Mouse (Mus musculus): Measurements from ENCODE around the gene Tepsin. TPM values are rescaled to one million over a fixed set of nuclear protein-coding genes. Genes with fewer than 3 reads are reported as not detected.
A peak's percentile ranks its signal among the peaks of the same experiment; 100 is the strongest.

Gene Tepsin
- polyA plus RNA-seq, 1 experiment from 2014 or later, result 22.0 TPM

GRCm38 (mm10) chr11:120071731-120072320 is 26.7 kb downstream of the Tepsin start:
- H3K4me1 ChIP-seq, result peaks cover 18% of the 10 kb centered on the region
- H3K27ac ChIP-seq, result no peak overlapping the region
- H3K9ac ChIP-seq, result no peak overlapping the region
- H3K27me3 ChIP-seq, result peaks cover 5% of the 10 kb centered on the region
- no peak for ATAC-seq (ENCODE audit: low FRiP score)
- H3K4me2 ChIP-seq (replicated peaks), result no peak overlapping the region
- peaks cover 84% of the 10 kb centered on the region for H3K36me3 ChIP-seq
- WGBS, result 83% methylated on average over 7 of the region's 7 CpGs
- no peaks in the 10 kb centered on the region for H3K9me3 ChIP-seq (replicated peaks)
- no peak overlapping the region for H3K4me3 ChIP-seq

GRCm38 (mm10) chr11:120071065-120071464 is 27.5 kb downstream of the Tepsin start:
- no peak overlapping the region for H3K4me2 ChIP-seq (replicated peaks)
- H3K27ac ChIP-seq, result no peak overlapping the region
- peaks cover 84% of the 10 kb centered on the region for H3K36me3 ChIP-seq
- peaks cover 5% of the 10 kb centered on the region for H3K27me3 ChIP-seq
- H3K4me1 ChIP-seq, result peaks cover 18% of the 10 kb centered on the region
- H3K9me3 ChIP-seq (replicated peaks), result no peaks in the 10 kb centered on the region
- H3K4me3 ChIP-seq, result no peak overlapping the region
- H3K9ac ChIP-seq, result no peak overlapping the region
- ATAC-seq (ENCODE audit: low FRiP score), result no peak
- WGBS, result 24% methylated on average over 12 of the region's 12 CpGs

- no peaks in the 10 kb centered on the region for H3K9me3 ChIP-seq (replicated peaks)
- H3K4me2 ChIP-seq (replicated peaks), result no peak overlapping the region
- no peak overlapping the region for H3K27ac ChIP-seq
- no peak overlapping the region for H3K4me3 ChIP-seq
- H3K27me3 ChIP-seq, result peaks cover 5% of the 10 kb centered on the region
- H3K4me1 ChIP-seq, result peaks cover 18% of the 10 kb centered on the region
- 82% methylated on average over 22 of the region's 27 CpGs for WGBS
- ATAC-seq (ENCODE audit: low FRiP score), result no peak
- no peak overlapping the region for H3K9ac ChIP-seq
- peaks cover 84% of the 10 kb centered on the region for H3K36me3 ChIP-seq
These were observed 28.1 kb downstream of the Tepsin start for GRCm38 (mm10) chr11:120070286-120070930.

- Histone ChIP-seq H3K27me3 (peaks cover 5% of the 10 kb centered on the region), H3K4me2 (replicated peaks) (no peak overlapping the region), H3K36me3 (peaks cover 94% of the 10 kb centered on the region), H3K4me3 (no peak overlapping the region), H3K9ac (no peak overlapping the region), H3K9me3 (replicated peaks) (no peaks in the 10 kb centered on the region), H3K4me1 (peaks cover 17% of the 10 kb centered on the region), H3K27ac (no peak overlapping the region)
- no peak for ATAC-seq (ENCODE audit: low FRiP score)
- WGBS, result 19% methylated on average over 11 of the region's 11 CpGs
These were observed 29.3 kb downstream of the Tepsin start for GRCm38 (mm10) chr11:120069261-120069660.

- Histone ChIP-seq H3K4me2 (replicated peaks) (no peak overlapping the region), H3K36me3 (peaks cover 98% of the 10 kb centered on the region), H3K9ac (no peak overlapping the region), H3K27me3 (peaks cover 5% of the 10 kb centered on the region), H3K9me3 (replicated peaks) (no peaks in the 10 kb centered on the region), H3K4me1 (peaks cover 17% of the 10 kb centered on the region), H3K27ac (no peak overlapping the region), H3K4me3 (no peak overlapping the region)
- ATAC-seq (ENCODE audit: low FRiP score), result no peak; the same call in 1 of the 2 replicates
- 60% methylated on average over 17 of the region's 17 CpGs for WGBS
These were observed 30.7 kb downstream of the Tepsin start for GRCm38 (mm10) chr11:120067834-120068233.

- 37% methylated on average over 10 of the region's 10 CpGs for WGBS
- H3K9me3 ChIP-seq (replicated peaks), result no peaks in the 10 kb centered on the region
- no peak for ATAC-seq (ENCODE audit: low FRiP score)
- no peaks in the 10 kb centered on the region for H3K27me3 ChIP-seq
- H3K4me3 ChIP-seq, result no peak overlapping the region
- H3K36me3 ChIP-seq, result peaks cover 73% of the 10 kb centered on the region
- no peak overlapping the region for H3K4me2 ChIP-seq (replicated peaks)
- no peak overlapping the region for H3K27ac ChIP-seq
- H3K4me1 ChIP-seq, result peaks cover 15% of the 10 kb centered on the region
- H3K9ac ChIP-seq, result no peak overlapping the region
These were observed 33.2 kb downstream of the Tepsin start for GRCm38 (mm10) chr11:120065291-120065690.

GRCm38 (mm10) chr11:120064668-120065040 is 33.9 kb downstream of the Tepsin start:
- WGBS, result 87% methylated on average over 11 of the region's 11 CpGs
- no peak overlapping the region for H3K27ac ChIP-seq
- no peak for ATAC-seq (ENCODE audit: low FRiP score)
- H3K9ac ChIP-seq, result peak overlapping the region; percentile 27; the same call in 1 of the 2 replicates
- H3K27me3 ChIP-seq, result no peaks in the 10 kb centered on the region
- H3K4me3 ChIP-seq, result no peak overlapping the region
- peaks cover 12% of the 10 kb centered on the region for H3K4me1 ChIP-seq
- no peaks in the 10 kb centered on the region for H3K9me3 ChIP-seq (replicated peaks)
- H3K36me3 ChIP-seq, result peaks cover 67% of the 10 kb centered on the region
- H3K4me2 ChIP-seq (replicated peaks), result no peak overlapping the region

- Histone ChIP-seq H3K4me3 (no peak overlapping the region), H3K36me3 (peaks cover 61% of the 10 kb centered on the region), H3K9ac (no peak overlapping the region), H3K27me3 (no peaks in the 10 kb centered on the region), H3K9me3 (replicated peaks) (no peaks in the 10 kb centered on the region), H3K4me1 (peaks cover 7% of the 10 kb centered on the region), H3K4me2 (replicated peaks) (no peak overlapping the region), H3K27ac (no peak overlapping the region)
- no peak for ATAC-seq (ENCODE audit: low FRiP score)
- 87% methylated on average over 13 of the region's 13 CpGs for WGBS
These were observed 34.4 kb downstream of the Tepsin start for GRCm38 (mm10) chr11:120064006-120064667.

- H3K27ac ChIP-seq, result no peak overlapping the region
These were observed 35.2 kb downstream of the Tepsin start for GRCm38 (mm10) chr11:120063326-120063725.

GRCm38 (mm10) chr11:120060634-120061033 is 37.9 kb downstream of the Tepsin start:
- H3K27ac ChIP-seq, result no peak overlapping the region
- peaks cover 27% of the 10 kb centered on the region for H3K36me3 ChIP-seq
- no peak for ATAC-seq (ENCODE audit: low FRiP score)
- no peak overlapping the region for H3K9ac ChIP-seq
- H3K4me2 ChIP-seq (replicated peaks), result no peak overlapping the region
- no peaks in the 10 kb centered on the region for H3K27me3 ChIP-seq
- no peak overlapping the region for H3K4me3 ChIP-seq
- peaks cover 7% of the 10 kb centered on the region for H3K4me1 ChIP-seq
- 86% methylated on average over 8 of the region's 8 CpGs for WGBS
- H3K9me3 ChIP-seq (replicated peaks), result no peaks in the 10 kb centered on the region

More at GRCm38 (mm10) chr11:120063326-120063725, 35.2 kb downstream of the Tepsin start:
- ATAC-seq (ENCODE audit: low FRiP score), result no peak
- Histone ChIP-seq H3K4me3 (no peak overlapping the region), H3K4me2 (replicated peaks) (no peak overlapping the region), H3K4me1 (peaks cover 6% of the 10 kb centered on the region), H3K27me3 (no peaks in the 10 kb centered on the region), H3K9ac (no peak overlapping the region), H3K9me3 (replicated peaks) (no peaks in the 10 kb centered on the region), H3K36me3 (peaks cover 54% of the 10 kb centered on the region)
- 88% methylated on average over 5 of the region's 5 CpGs for WGBS

GRCm38 (mm10) chr11:120055953-120056732 is 42.4 kb downstream of the Tepsin start:
- Histone ChIP-seq H3K9me3 (replicated peaks) (no peaks in the 10 kb centered on the region), H3K27me3 (0 out of 2 replicates have a peak, but pooled peaks cover under 1% of the 10 kb centered on the region), H3K36me3 (no peaks in the 10 kb centered on the region), H3K27ac (no peak overlapping the region), H3K4me2 (replicated peaks) (no peak overlapping the region), H3K9ac (no peak overlapping the region), H3K4me1 (peaks cover 10% of the 10 kb centered on the region), H3K4me3 (no peak overlapping the region)
- 82% methylated on average over 12 of the region's 12 CpGs for WGBS
- no peak for ATAC-seq (ENCODE audit: low FRiP score)

- H3K36me3 ChIP-seq, result no peaks in the 10 kb centered on the region
- 85% methylated on average over 4 of the region's 4 CpGs for WGBS
- H3K4me1 ChIP-seq, result peaks cover 15% of the 10 kb centered on the region
- H3K27me3 ChIP-seq, result peaks cover 7% of the 10 kb centered on the region
- no peak for ATAC-seq (ENCODE audit: low FRiP score)
- H3K9me3 ChIP-seq (replicated peaks), result no peaks in the 10 kb centered on the region
- no peak overlapping the region for H3K4me2 ChIP-seq (replicated peaks)
- no peak overlapping the region for H3K9ac ChIP-seq
- no peak overlapping the region for H3K27ac ChIP-seq
- no peak overlapping the region for H3K4me3 ChIP-seq
These were observed 44.7 kb downstream of the Tepsin start for GRCm38 (mm10) chr11:120053846-120054245.

All from hindbrain, embryonic 12.5 days (tissue).